Mouse (Mus musculus) CH12.LX (cell line): ENCODE measurements around the gene Adamts3. TPM values are rescaled to one million over a fixed set of nuclear protein-coding genes. Genes with fewer than 3 reads are reported as not detected.

Experiments
- DNase-seq: peaks from one replicate; pipeline ENCODE4 v3.0.0-alpha.2; 2013; ENCODE audit errors: extremely low read depth
- H3K27ac ChIP-seq: 2 replicates; pipeline ENCODE4 v1.5.1; 2012; ENCODE audit warnings: low read depth, mild to moderate bottlenecking, control low read depth, moderate library complexity; ENCODE audit not compliant: insufficient read depth
- H3K27me3 ChIP-seq: replicated peaks from 2 replicates; pipeline ENCODE3; 2012; ENCODE audit warnings: inconsistent platforms
- H3K36me3 ChIP-seq, 2 experiments: replicated peaks in 1 of 2; 2 replicates each; pipeline versions ENCODE3 to v1.6.1; 2012; ENCODE audit warnings: inconsistent platforms in 1 of 2, low read length in 1 of 2, mild to moderate bottlenecking in 1 of 2, mixed read lengths in 1 of 2, moderate library complexity in 1 of 2; ENCODE audit not compliant: control insufficient read depth in 1 of 2, insufficient read depth in 1 of 2
- H3K4me1 ChIP-seq, 2 experiments: 2 replicates each; pipeline ENCODE4 v1.6.1; 2012; ENCODE audit warnings: inconsistent platforms in 1 of 2, moderate library complexity in 1 of 2; ENCODE audit not compliant: insufficient read depth in 2 of 2, control insufficient read depth in 1 of 2
- H3K4me2 ChIP-seq: 2 replicates; pipeline ENCODE4 v1.6.1; 2012; ENCODE audit warnings: low read depth, mild to moderate bottlenecking, control low read depth; ENCODE audit not compliant: poor library complexity, insufficient read depth, severe bottlenecking
- H3K4me3 ChIP-seq, 3 experiments: fragments of 150-350 bp in 1 of 3; sonication (generic) in 1 of 3; replicated peaks in 1 of 3; 2 replicates each; pipeline versions ENCODE3 to v1.5.1; 2011 to 2012; ENCODE audit warnings: low read depth in 2 of 3, low read length in 2 of 3, mild to moderate bottlenecking in 2 of 3, moderate library complexity in 2 of 3, control low read depth in 1 of 3, improper control_type of control experiment in 1 of 3, inconsistent platforms in 1 of 3, mixed read lengths in 1 of 3; ENCODE audit not compliant: poor library complexity in 1 of 3
- H3K79me2 ChIP-seq: replicated peaks from 2 replicates; pipeline ENCODE4 v1.6.1; 2012; ENCODE audit warnings: mild to moderate bottlenecking, moderate library complexity; ENCODE audit not compliant: control insufficient read depth, poor library complexity, insufficient read depth, severe bottlenecking; ENCODE audit errors: extremely low read depth
- H3K9ac ChIP-seq: 2 replicates; pipeline ENCODE4 v1.6.1; 2012; ENCODE audit warnings: low read depth, mild to moderate bottlenecking, control low read depth, moderate library complexity; ENCODE audit not compliant: insufficient read depth
- H3K9me3 ChIP-seq: replicated peaks from 2 replicates; pipeline ENCODE3; 2012; ENCODE audit warnings: low read length, inconsistent platforms, mixed read lengths
- CTCF ChIP-seq, 2 experiments: IDR thresholded peaks in 1 of 2; conservative IDR thresholded peaks in 1 of 2; 2 replicates each; pipeline ENCODE4 v1.5.1; 2011 to 2012; ENCODE audit warnings: low read depth in 2 of 2, low read length in 2 of 2, improper control_type of control experiment in 1 of 2, inconsistent platforms in 1 of 2, mild to moderate bottlenecking in 1 of 2, moderate library complexity in 1 of 2
- ELF1 ChIP-seq: IDR thresholded peaks from 2 replicates; pipeline ENCODE4 v1.6.1; 2014; ENCODE audit warnings: low read depth, mild to moderate bottlenecking, inconsistent platforms, low read length, improper control_type of control experiment
- HCFC1 ChIP-seq: IDR thresholded peaks from 2 replicates; pipeline ENCODE4 v1.6.1; 2012; ENCODE audit warnings: low read depth, mild to moderate bottlenecking, inconsistent platforms, low read length, improper control_type of control experiment
- IRF4 ChIP-seq: IDR thresholded peaks from 2 replicates; pipeline ENCODE4 v1.6.1; 2014; ENCODE audit warnings: low read depth, mild to moderate bottlenecking, inconsistent platforms, low read length, improper control_type of control experiment
- JUN ChIP-seq: IDR thresholded peaks from 2 replicates; pipeline ENCODE4 v1.6.1; 2011; ENCODE audit warnings: low read depth, mild to moderate bottlenecking, low read length, improper control_type of control experiment, moderate library complexity; ENCODE audit not compliant: insufficient read depth
- KAT2A ChIP-seq: IDR thresholded peaks from 2 replicates; pipeline ENCODE4 v1.6.1; 2012; ENCODE audit warnings: low read length, improper control_type of control experiment, inconsistent platforms; ENCODE audit not compliant: insufficient replicate concordance
- MAZ ChIP-seq: IDR thresholded peaks from 2 replicates; pipeline ENCODE4 v1.6.1; 2012; ENCODE audit warnings: low read depth, mild to moderate bottlenecking, inconsistent platforms, low read length, improper control_type of control experiment, moderate library complexity
- MYC ChIP-seq: IDR thresholded peaks from 2 replicates; pipeline ENCODE4 v1.6.1; 2011; ENCODE audit warnings: low read depth, mild to moderate bottlenecking, improper control_type of control experiment, low read length
- NELFE ChIP-seq: IDR thresholded peaks from 2 replicates; pipeline ENCODE4 v1.6.1; 2011; ENCODE audit warnings: low read depth, low read length, improper control_type of control experiment
- POLR2A ChIP-seq: IDR thresholded peaks from 2 replicates; pipeline ENCODE4 v1.6.1; 2011; ENCODE audit warnings: low read depth, mild to moderate bottlenecking, improper control_type of control experiment, low read length
- RCOR1 ChIP-seq: conservative IDR thresholded peaks from 2 replicates; pipeline ENCODE4 v1.6.1; 2012; ENCODE audit warnings: low read depth, mild to moderate bottlenecking, inconsistent platforms, low read length, improper control_type of control experiment
- SIN3A ChIP-seq: IDR thresholded peaks from 2 replicates; pipeline ENCODE4 v1.6.1; 2012; ENCODE audit warnings: low read length, improper control_type of control experiment, inconsistent platforms
- TCF12 ChIP-seq: IDR thresholded peaks from 2 replicates; pipeline ENCODE4 v1.6.1; 2014; ENCODE audit warnings: low read depth, mild to moderate bottlenecking, inconsistent platforms, low read length, improper control_type of control experiment
- UBTF ChIP-seq: IDR thresholded peaks from 2 replicates; pipeline ENCODE4 v1.6.1; 2012; ENCODE audit warnings: low read depth, mild to moderate bottlenecking, inconsistent platforms, low read length, improper control_type of control experiment, moderate library complexity
- USF1 ChIP-seq: IDR thresholded peaks from 2 replicates; pipeline ENCODE4 v1.6.1; 2014; ENCODE audit warnings: low read depth, mild to moderate bottlenecking, inconsistent platforms, low read length, improper control_type of control experiment
- USF2 ChIP-seq: conservative IDR thresholded peaks from 2 replicates; pipeline ENCODE4 v1.6.1; 2011; ENCODE audit warnings: low read depth, low read length, improper control_type of control experiment
- ZC3H11A ChIP-seq: IDR thresholded peaks from 2 replicates; pipeline ENCODE4 v1.6.1; 2012; ENCODE audit warnings: low read depth, mild to moderate bottlenecking, inconsistent platforms, low read length, improper control_type of control experiment
- ZKSCAN1 ChIP-seq: IDR thresholded peaks from 2 replicates; pipeline ENCODE4 v1.6.1; 2012; ENCODE audit warnings: low read depth, inconsistent platforms, low read length, improper control_type of control experiment, borderline replicate concordance
- ZNF384 ChIP-seq: IDR thresholded peaks from 2 replicates; pipeline ENCODE4 v1.6.1; 2012; ENCODE audit warnings: low read depth, low read length, improper control_type of control experiment, inconsistent platforms
- dilution Hi-C: fragments of 300-500 bp; cut with MboI; formaldehyde crosslinking; loops from 2 replicates; pipeline ENCODE4 v1.14.3; 2020; ENCODE audit warnings: low sequenced_read_pairs; ENCODE audit not compliant: extremely low pct_unique_long_range_greater_than_20kb, extremely low pct_ligation_motif_present
- in situ Hi-C: fragments of 300-500 bp; cut with MboI; formaldehyde crosslinking; loops from 3 replicates; pipeline ENCODE4 v1.14.3; 2019; ENCODE audit warnings: low sequenced_read_pairs, low pct_ligation_motif_present, low pct_unique_long_range_greater_than_20kb, mixed read lengths
- polyA plus RNA-seq: library from polyadenylated mRNA; unstranded; fragments of >175 nt; gene quantifications from 2 replicates; pipeline ENCODE4 v1.2.1, GENCODE M21; 2012; ENCODE audit warnings: low read depth; ENCODE audit not compliant: insufficient read length
- total RNA-seq, 2 experiments: library from RNA; depleted of rRNA; stranded (reverse); fragments of 300-350 nt in 1 of 2; fragments of >200 nt in 1 of 2; gene quantifications; 2 replicates each; pipeline ENCODE4 v1.2.3; 2012 to 2014

The Adamts3 gene
- total and polyA plus RNA-seq, 3 experiments = not detected

- Histone ChIP-seq H3K9me3 (peaks cover 2% of the 10 kb centered on the region), H3K79me2 (no peaks in the 10 kb centered on the region), H3K27me3 (no peaks in the 10 kb centered on the region), H3K9ac (no peak overlapping the region), H3K4me3 (no peak overlapping the region), H3K4me1 (no peaks in the 10 kb centered on the region), H3K36me3 (no peaks in the 10 kb centered on the region), H3K27ac (no peak overlapping the region), H3K4me2 (no peak overlapping the region)
- DNase-seq = no peak
- in situ Hi-C loops (no loop called here), dilution Hi-C loops (no loop called here)
- no peak for TF ChIP-seq ZNF384
- no peak for TF ChIP-seq JUN
- no peak for TF ChIP-seq USF1
- no peak for TF ChIP-seq MYC
- no peak for TF ChIP-seq MAZ
- TF ChIP-seq ZKSCAN1 = no peak
- TF ChIP-seq CTCF (conservative IDR thresholded peaks at IDR 0.05 in 1 of 2, IDR thresholded peaks at IDR 0.05 in 1 of 2; ENCODE audit: low read depth in 2 of 2, low read length in 2 of 2) = no peak
Measured at GRCm38 (mm10) chr5:89844354-89844753, 38.8 kb downstream of the Adamts3 start.

- Histone ChIP-seq H3K36me3 (no peaks in the 10 kb centered on the region), H3K9ac (no peak overlapping the region), H3K4me1 (no peaks in the 10 kb centered on the region), H3K79me2 (no peaks in the 10 kb centered on the region), H3K27ac (no peak overlapping the region), H3K9me3 (peaks cover 2% of the 10 kb centered on the region), H3K4me3 (no peak overlapping the region), H3K4me2 (no peak overlapping the region), H3K27me3 (no peaks in the 10 kb centered on the region)
- dilution Hi-C loops = no loop called here
- in situ Hi-C loops = no loop called here
- DNase-seq = no peak
- TF ChIP-seq ELF1 (no peak), SIN3A (no peak), RCOR1 (no peak), USF2 (no peak), POLR2A (no peak), ZC3H11A (no peak), KAT2A (no peak), HCFC1 (no peak), UBTF (no peak), IRF4 (no peak), NELFE (no peak), TCF12 (no peak)
Measured at GRCm38 (mm10) chr5:89843478-89843877, 39.7 kb downstream of the Adamts3 start.
